Mouse (Mus musculus) forebrain, embryonic 11.5 days (tissue): ENCODE data around the gene Sema5b. TPM values are rescaled to one million over a fixed set of nuclear protein-coding genes. Genes with fewer than 3 reads are reported as not detected.
A peak's percentile ranks its signal among the peaks of the same experiment; 100 is the strongest.

ENCODE experiments used
- ATAC-seq: fragments of 200-750 bp; cut with Nextera tagmentation; replicated peaks from 2 replicates; pipeline ENCODE4 v1.8.0; 2017; ENCODE audit warnings: moderate TSS enrichment; ENCODE audit not compliant: low FRiP score
- DNase-seq: peaks from one replicate; pipeline ENCODE4 v3.0.0-alpha.2; 2017; ENCODE audit warnings: low spot score
- H3K27ac ChIP-seq: fragments of 300-500 bp; sonication (generic); 2 replicates; pipeline ENCODE4 v1.5.1; 2014; ENCODE audit warnings: low read depth, low read length
- H3K27me3 ChIP-seq: fragments of 300-500 bp; sonication (generic); 2 replicates; pipeline ENCODE4 v1.6.1; 2014; ENCODE audit warnings: mild to moderate bottlenecking, low read length, mixed read lengths; ENCODE audit not compliant: control insufficient read depth, insufficient read depth
- H3K36me3 ChIP-seq: fragments of 300-500 bp; sonication (generic); 2 replicates; pipeline ENCODE4 v1.6.1; 2014; ENCODE audit warnings: mild to moderate bottlenecking, low read length, moderate library complexity, mixed read lengths; ENCODE audit not compliant: control insufficient read depth, insufficient read depth
- H3K4me1 ChIP-seq: fragments of 300-500 bp; sonication (generic); replicated peaks from 2 replicates; pipeline ENCODE4 v1.6.1; 2014; ENCODE audit warnings: low read length, mixed read lengths; ENCODE audit not compliant: control insufficient read depth, insufficient read depth
- H3K4me2 ChIP-seq: fragments of 300-500 bp; sonication (generic); 2 replicates; pipeline ENCODE4 v1.6.1; 2014; ENCODE audit warnings: low read depth, mild to moderate bottlenecking, low read length, moderate library complexity, mixed read lengths; ENCODE audit not compliant: severe bottlenecking
- H3K4me3 ChIP-seq: fragments of 300-500 bp; sonication (generic); 2 replicates; pipeline ENCODE4 v1.5.1; 2014; ENCODE audit warnings: low read depth, low read length
- H3K9ac ChIP-seq: fragments of 300-500 bp; sonication (generic); 2 replicates; pipeline ENCODE4 v1.6.1; 2014; ENCODE audit warnings: low read length
- H3K9me3 ChIP-seq: fragments of 300-500 bp; sonication (generic); 2 replicates; pipeline ENCODE4 v1.6.1; 2016; ENCODE audit warnings: low read length, mixed read lengths; ENCODE audit not compliant: control insufficient read depth
- WGBS: fragments of 180-500 bp; shearing (Covaris S2); extraction: QIAGEN DNeasy Blood & Tissue Kit; methylation state at CpG from one replicate; pipeline ENCODE4 v1.1.7; 2014; 5-methylcytosine and 5-hydroxymethylcytosine counted together
- polyA plus RNA-seq: library from polyadenylated mRNA; unstranded; fragments of >200 nt; fragmentation: Nextera tagmentation; extraction: Ambion mirVana; gene quantifications from 2 replicates; pipeline ENCODE4 v1.2.1, GENCODE M21; 2014

Gene Sema5b
- polyA plus RNA-seq, 1 experiment from 2014 or later: 62.6 TPM

DNA sequence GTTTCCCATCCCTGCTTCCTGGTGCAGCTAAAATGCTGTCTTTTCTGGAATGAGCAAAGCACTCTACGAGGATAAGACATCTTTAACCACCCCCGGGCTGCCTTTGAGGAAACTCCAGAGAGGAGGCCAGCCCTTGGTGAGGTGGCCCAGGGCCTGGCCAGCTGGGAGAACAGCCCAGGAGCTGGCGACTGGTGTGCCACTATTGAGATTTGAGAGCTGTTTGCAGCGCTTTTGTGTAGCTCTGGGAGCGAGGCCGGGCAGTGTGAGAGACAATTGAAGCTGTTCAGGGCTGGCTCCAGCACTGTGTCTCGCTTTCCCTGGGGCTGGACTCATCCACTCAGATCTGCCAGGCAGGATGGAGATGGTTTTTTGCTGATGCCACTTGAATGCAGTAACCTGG is 40.4 kb downstream of the Sema5b start:
- Histone ChIP-seq H3K9me3 (no peaks in the 10 kb centered on the region), H3K4me2 (no peak overlapping the region), H3K27me3 (no peaks in the 10 kb centered on the region), H3K36me3 (no peaks in the 10 kb centered on the region), H3K27ac (peak overlapping the region; percentile 55), H3K4me3 (no peak overlapping the region), H3K4me1 (peaks cover 31% of the 10 kb centered on the region), H3K9ac (peak overlapping the region; percentile 2; the same call in 1 of the 2 replicates)
- DNase-seq (peak; percentile 64), ATAC-seq (peak; percentile 34; the same call in 1 of the 2 replicates)
- 15% methylated on average over 7 of the region's 7 CpGs for WGBS

DNA sequence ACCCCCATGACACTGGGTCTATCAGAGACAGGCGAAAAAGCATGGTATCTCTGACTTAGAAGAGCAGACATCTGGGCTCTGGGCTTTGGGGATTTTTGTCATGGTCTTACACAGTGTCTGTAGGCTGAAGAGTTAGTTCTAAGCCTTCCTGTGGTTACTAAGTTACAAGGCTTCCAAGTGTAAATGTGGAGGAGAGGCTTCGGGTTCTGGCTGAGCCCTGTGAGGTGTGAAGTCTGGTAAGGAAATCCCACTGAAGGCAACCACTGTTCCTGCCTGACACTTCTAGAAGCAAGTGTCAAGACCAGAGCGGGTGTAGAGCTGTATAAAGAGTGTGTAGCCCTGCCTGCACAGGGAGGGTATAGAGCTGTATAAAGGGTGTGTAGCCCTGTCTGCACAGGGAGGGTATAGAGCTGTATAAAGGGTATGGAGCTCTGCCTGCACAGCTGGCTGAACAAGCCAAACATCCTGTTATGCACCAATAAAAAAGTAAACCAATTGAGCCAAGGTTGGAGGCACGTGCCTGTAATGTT is 42.7 kb downstream of the Sema5b start:
- H3K27me3 ChIP-seq: no peaks in the 10 kb centered on the region
- H3K4me3 ChIP-seq: no peak overlapping the region
- WGBS: 87% methylated on average over 4 of the region's 4 CpGs
- no peaks in the 10 kb centered on the region for H3K36me3 ChIP-seq
- no peak overlapping the region for H3K4me2 ChIP-seq
- no peak for DNase-seq
- no peaks in the 10 kb centered on the region for H3K9me3 ChIP-seq
- ATAC-seq: no peak
- H3K4me1 ChIP-seq: peaks cover 48% of the 10 kb centered on the region
- H3K9ac ChIP-seq: no peak overlapping the region
- 0 out of 2 replicates have a peak overlapping the region, but pooled peaks have one; percentile 37 for H3K27ac ChIP-seq

- Histone ChIP-seq H3K9ac (peak overlapping the region; percentile 35), H3K4me3 (no peak overlapping the region), H3K9me3 (no peaks in the 10 kb centered on the region), H3K27ac (0 out of 2 replicates have a peak overlapping the region, but pooled peaks have one; percentile 1), H3K4me1 (peaks cover 57% of the 10 kb centered on the region), H3K27me3 (no peaks in the 10 kb centered on the region), H3K4me2 (0 out of 2 replicates have a peak overlapping the region, but pooled peaks have one; percentile 11), H3K36me3 (no peaks in the 10 kb centered on the region)
- ATAC-seq (0 out of 2 replicates have a peak, but pooled peaks have one; percentile 5), DNase-seq (peak; percentile 72)
- WGBS: 47% methylated on average over 8 of the region's 8 CpGs
These were observed 44.3 kb downstream of the Sema5b start for GRCm38 (mm10) chr16:35585126-35585694.

- peak overlapping the region; percentile 97 for H3K27ac ChIP-seq
- peak overlapping the region; percentile 12; the same call in 1 of the 2 replicates for H3K4me3 ChIP-seq
- H3K9ac ChIP-seq: peak overlapping the region; percentile 50; the same call in 1 of the 2 replicates
- no peaks in the 10 kb centered on the region for H3K9me3 ChIP-seq
- peak overlapping the region; percentile 42 for H3K4me2 ChIP-seq
- no peaks in the 10 kb centered on the region for H3K27me3 ChIP-seq
- peak; percentile 7 for ATAC-seq
- WGBS: 33% methylated on average over 8 of the region's 8 CpGs
- peaks cover 56% of the 10 kb centered on the region for H3K4me1 ChIP-seq
- H3K36me3 ChIP-seq: no peaks in the 10 kb centered on the region
- no peak for DNase-seq
These were observed 46.3 kb downstream of the Sema5b start for GRCm38 (mm10) chr16:35587046-35587779.

DNA sequence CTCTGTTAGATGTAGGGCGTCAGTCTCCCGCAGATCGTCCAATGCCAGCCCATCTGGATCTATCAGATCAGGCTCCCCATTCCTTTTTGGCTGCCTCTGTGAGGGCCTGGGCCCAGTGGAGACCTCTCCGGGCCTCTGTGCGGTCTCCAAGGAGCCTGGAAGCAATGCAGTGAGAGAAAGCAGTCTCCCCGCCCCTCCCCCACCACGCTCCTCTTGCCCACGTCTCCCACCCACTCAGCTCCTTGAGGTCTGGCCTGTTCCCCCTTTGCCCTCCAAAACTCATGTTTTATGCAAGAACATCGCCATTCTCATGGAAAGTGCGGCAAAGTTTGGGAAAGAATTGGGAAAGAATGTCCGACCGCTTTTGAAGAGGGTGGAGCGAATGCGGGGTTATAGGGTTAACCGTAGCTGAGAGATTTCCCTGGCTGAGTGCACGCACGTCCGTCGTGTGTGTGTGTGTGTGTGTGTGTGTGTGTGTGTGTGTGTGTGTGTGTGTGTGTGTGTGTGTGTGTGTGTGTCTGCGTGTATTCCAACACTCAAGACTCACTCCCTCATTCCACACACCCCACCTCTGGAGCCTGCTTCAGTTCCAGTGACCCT is 47.0 kb downstream of the Sema5b start:
- WGBS: 2% methylated on average over 20 of the region's 20 CpGs
- H3K9me3 ChIP-seq: no peaks in the 10 kb centered on the region
- H3K4me3 ChIP-seq: peak overlapping the region; percentile 12; the same call in 1 of the 2 replicates
- H3K4me1 ChIP-seq: peaks cover 57% of the 10 kb centered on the region
- H3K9ac ChIP-seq: peak overlapping the region; percentile 50
- H3K27me3 ChIP-seq: no peaks in the 10 kb centered on the region
- H3K4me2 ChIP-seq: peak overlapping the region; percentile 42
- no peaks in the 10 kb centered on the region for H3K36me3 ChIP-seq
- DNase-seq (peak; percentile 94), ATAC-seq (peak; percentile 86)
- peak overlapping the region; percentile 97 for H3K27ac ChIP-seq

DNA sequence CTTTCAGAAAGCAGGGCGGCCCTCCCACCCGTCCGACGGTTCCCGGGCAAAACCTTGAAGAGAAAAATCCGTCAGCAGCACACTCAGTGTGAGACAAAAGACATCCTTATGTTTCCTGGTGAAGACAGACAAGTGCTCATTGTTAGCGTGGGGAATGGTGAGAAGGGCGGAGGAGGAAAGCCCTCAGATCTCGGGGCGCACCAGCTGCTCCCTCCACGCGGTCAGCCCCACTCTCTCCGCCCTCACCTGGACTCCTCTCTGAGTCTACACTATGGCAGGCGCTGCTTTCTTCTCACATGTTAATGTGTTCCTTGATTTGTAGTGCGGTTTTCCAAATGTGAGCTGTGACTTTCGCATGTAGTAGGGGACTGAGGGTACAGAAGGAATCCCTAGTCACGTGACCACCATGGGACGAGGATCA is 47.8 kb downstream of the Sema5b start:
- no peaks in the 10 kb centered on the region; the same call in 1 of the 2 replicates for H3K36me3 ChIP-seq
- DNase-seq: peak; percentile 66
- WGBS: 4% methylated on average over 18 of the region's 18 CpGs
- H3K9me3 ChIP-seq: no peaks in the 10 kb centered on the region; the same call in 1 of the 2 replicates
- H3K27me3 ChIP-seq: no peaks in the 10 kb centered on the region
- peak overlapping the region; percentile 42 for H3K4me2 ChIP-seq
- H3K4me1 ChIP-seq: peaks cover 57% of the 10 kb centered on the region
- H3K9ac ChIP-seq: peak overlapping the region; percentile 40
- peak; percentile 29 for ATAC-seq
- peak overlapping the region; percentile 97 for H3K27ac ChIP-seq
- no peak overlapping the region for H3K4me3 ChIP-seq

DNA sequence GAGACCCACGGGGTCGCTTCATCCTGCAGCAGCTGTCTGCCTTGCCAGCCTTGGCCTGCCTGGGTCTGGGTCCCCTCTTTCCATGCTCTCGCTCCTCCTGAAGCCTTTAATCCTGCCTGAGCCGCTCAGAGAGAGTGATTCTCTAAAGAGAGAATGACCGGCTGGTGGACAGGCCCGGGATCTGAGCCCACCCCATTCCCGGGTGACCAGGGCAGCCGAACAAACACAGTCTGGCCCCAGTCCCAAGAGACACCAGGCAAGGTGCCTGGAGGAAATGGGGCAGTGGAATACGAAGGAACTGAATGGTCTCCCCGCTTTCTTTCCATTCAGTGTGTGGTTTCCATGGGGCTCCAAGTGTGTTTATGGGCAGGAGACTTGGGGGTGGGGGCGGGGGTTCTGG is 50.8 kb downstream of the Sema5b start:
- peaks cover 49% of the 10 kb centered on the region for H3K4me1 ChIP-seq
- H3K9me3 ChIP-seq: no peaks in the 10 kb centered on the region; the same call in 1 of the 2 replicates
- 10% methylated on average over 11 of the region's 11 CpGs for WGBS
- no peaks in the 10 kb centered on the region for H3K27me3 ChIP-seq
- peak overlapping the region; percentile 39; the same call in 1 of the 2 replicates for H3K9ac ChIP-seq
- DNase-seq (no peak), ATAC-seq (no peak)
- H3K27ac ChIP-seq: peak overlapping the region; percentile 83
- H3K4me3 ChIP-seq: no peak overlapping the region
- no peaks in the 10 kb centered on the region; the same call in 1 of the 2 replicates for H3K36me3 ChIP-seq
- 0 out of 2 replicates have a peak overlapping the region, but pooled peaks have one; percentile 18 for H3K4me2 ChIP-seq
